Mouse (Mus musculus) testis, adult 2 months (tissue): Measurements from ENCODE around the gene Ficd.
A peak's percentile ranks its signal among the peaks of the same experiment; 100 is the strongest.

Experiments
- CTCF ChIP-seq: fragments of 200-500 bp; IDR thresholded peaks from 2 replicates; pipeline ENCODE4 v1.5.1; 2012; ENCODE audit warnings: low read depth, mild to moderate bottlenecking, inconsistent platforms, low read length, moderate library complexity; ENCODE audit not compliant: control insufficient read depth, insufficient read depth, insufficient replicate concordance
- POLR2A ChIP-seq: fragments of 200-500 bp; IDR thresholded peaks from 2 replicates; pipeline ENCODE4 v1.6.1; 2012; ENCODE audit warnings: low read depth, mild to moderate bottlenecking, inconsistent platforms, low read length, moderate library complexity; ENCODE audit not compliant: control insufficient read depth

GRCm38 (mm10) chr5:113722224-113723013, 13.2 kb upstream of the Ficd start:
- TF ChIP-seq CTCF, result peak; percentile 16; the same call in 1 of the 2 replicates
- TF ChIP-seq POLR2A, result no peak
